Mouse (Mus musculus) cortical plate, adult 2 months (tissue): ENCODE data around the gene Rab31.

Source experiments
- CTCF ChIP-seq: fragments of 200-500 bp; IDR thresholded peaks from 2 replicates; pipeline ENCODE4 v1.5.1; 2011; ENCODE audit warnings: mild to moderate bottlenecking, control low read depth, low read length; ENCODE audit not compliant: insufficient read depth; ENCODE audit errors: extremely low read depth
- POLR2A ChIP-seq: fragments of 200-500 bp; IDR thresholded peaks from 2 replicates; pipeline ENCODE4 v1.6.1; 2011; ENCODE audit warnings: mild to moderate bottlenecking, low read length, control low read depth; ENCODE audit not compliant: insufficient read depth; ENCODE audit errors: extremely low read depth

DNA sequence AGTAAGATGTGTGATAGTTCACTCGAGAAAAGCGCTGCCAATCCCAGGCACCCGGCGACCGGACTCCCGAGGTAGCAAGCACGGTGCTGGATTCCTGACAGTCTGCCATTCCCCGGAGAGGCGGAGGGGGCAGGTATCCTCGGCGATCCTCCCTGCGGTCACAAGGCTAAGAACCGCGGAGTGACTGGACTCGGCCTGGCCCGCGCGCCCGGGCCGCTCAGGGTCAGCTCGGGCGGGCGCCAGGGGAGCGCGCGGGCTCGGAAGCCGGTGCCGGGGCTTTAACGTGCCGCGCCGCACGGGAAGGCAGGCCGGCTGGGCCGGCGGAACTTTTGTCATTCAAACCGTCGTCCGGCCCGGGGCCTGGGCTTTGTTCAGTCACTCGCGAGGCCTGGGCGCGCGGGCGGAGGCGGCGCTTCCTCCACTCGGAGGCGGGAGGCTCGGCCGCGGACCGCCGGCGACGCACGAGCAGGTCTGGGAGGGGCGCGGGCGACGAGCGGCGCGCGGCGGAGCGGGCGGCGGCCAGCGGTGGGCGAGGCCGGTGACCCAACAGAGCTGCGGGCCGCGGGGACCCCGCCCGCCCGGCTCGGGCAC, 10.1 kb upstream of the Rab31 start, which contains the start of gene Ppp4r1:
- TF ChIP-seq CTCF (no peak), POLR2A (no peak)
